Mouse (Mus musculus) embryonic fibroblast, embryonic 13.5 days (primary cell): Measurements from ENCODE around the gene Btg2.

ENCODE experiments used
- CTCF ChIP-seq: IDR thresholded peaks from 2 replicates; pipeline ENCODE4 v1.5.1; 2011; ENCODE audit warnings: mild to moderate bottlenecking, control low read depth, low read length, moderate library complexity, borderline replicate concordance; ENCODE audit not compliant: insufficient read depth
- POLR2A ChIP-seq: IDR thresholded peaks from 2 replicates; pipeline ENCODE4 v1.6.1; 2011; ENCODE audit warnings: low read depth, mild to moderate bottlenecking, control low read depth, low read length, moderate library complexity

GRCm38 (mm10) chr1:134114018-134114417, 35.1 kb upstream of the Btg2 start:
- TF ChIP-seq POLR2A (no peak), CTCF (no peak)
